Mouse (Mus musculus) ovary, postnatal 14 days (tissue): ENCODE data around the gene Rln1.
A peak's percentile ranks its signal among the peaks of the same experiment; 100 is the strongest.

Source experiments
- DNase-seq: peaks from one replicate; pipeline ENCODE4 v3.0.0; 2022; ENCODE audit warnings: low spot score

Rln1 gene

GRCm38 (mm10) chr19:29361468-29362130, 27.1 kb upstream of the Rln1 start:
- peak; percentile 72 for DNase-seq

GRCm38 (mm10) chr19:29360251-29360650, 25.8 kb upstream of the Rln1 start:
- DNase-seq, result no peak

GRCm38 (mm10) chr19:29356281-29356680, 21.8 kb upstream of the Rln1 start:
- DNase-seq, result no peak

GRCm38 (mm10) chr19:29354895-29355877, 20.7 kb upstream of the Rln1 start:
- DNase-seq, result peak; percentile 88

GRCm38 (mm10) chr19:29350991-29351390, 16.5 kb upstream of the Rln1 start:
- DNase-seq, result no peak

- no peak for DNase-seq
Observed at GRCm38 (mm10) chr19:29345636-29346035, 11.2 kb upstream of the Rln1 start.

GRCm38 (mm10) chr19:29344868-29345267, 10.4 kb upstream of the Rln1 start:
- DNase-seq, result no peak

- no peak for DNase-seq
Observed at GRCm38 (mm10) chr19:29342281-29342680, 7.8 kb upstream of the Rln1 start.

GRCm38 (mm10) chr19:29341029-29341428, 6.6 kb upstream of the Rln1 start:
- no peak for DNase-seq

GRCm38 (mm10) chr19:29336624-29337023, 2.2 kb upstream of the Rln1 start:
- DNase-seq, result no peak

- DNase-seq, result no peak
Observed at GRCm38 (mm10) chr19:29326822-29327552, 7.5 kb downstream of the Rln1 start.

- DNase-seq, result no peak
Observed at GRCm38 (mm10) chr19:29326396-29326795, 8.1 kb downstream of the Rln1 start.

- DNase-seq, result no peak
Observed at GRCm38 (mm10) chr19:29325852-29326180, 8.7 kb downstream of the Rln1 start.

GRCm38 (mm10) chr19:29325053-29325851, 9.2 kb downstream of the Rln1 start, which contains the start of gene Insl6:
Insl6 (minus strand) TSS chr19:29325356.
- DNase-seq, result peak; percentile 46

GRCm38 (mm10) chr19:29323416-29324049, 10.9 kb downstream of the Rln1 start:
- no peak for DNase-seq

GRCm38 (mm10) chr19:29312661-29313060, 21.8 kb downstream of the Rln1 start:
- DNase-seq, result no peak

GRCm38 (mm10) chr19:29311791-29312190, 22.7 kb downstream of the Rln1 start:
- DNase-seq, result no peak

- no peak for DNase-seq
Observed at GRCm38 (mm10) chr19:29308832-29309231, 25.6 kb downstream of the Rln1 start.

GRCm38 (mm10) chr19:29302119-29302518, 32.4 kb downstream of the Rln1 start:
- no peak for DNase-seq

GRCm38 (mm10) chr19:29300919-29301318, 33.6 kb downstream of the Rln1 start:
- no peak for DNase-seq

- no peak for DNase-seq
Observed at GRCm38 (mm10) chr19:29297366-29297765, 37.1 kb downstream of the Rln1 start.
